Mouse (Mus musculus) T-helper 2 cell (primary cell): ENCODE measurements at regions not wholly inside any gene's neighbourhood (a gene's known extent, or its start where the extent isn't known, plus 50 kb on each side); places are given as distances from the start of the nearest gene placed in this dataset.

Experiments
- in situ Hi-C: fragments of 300-600 bp; cut with MboI, MseI; formaldehyde crosslinking; loops from one replicate; pipeline ENCODE4 v1.15.1; 2025; ENCODE audit warnings: high pct_unique_total_duplicates

GRCm38 (mm10) chr13:115673729-115674128, 572.0 kb upstream of the Itga1 start:
- in situ Hi-C loops, result no loop called here

DNA sequence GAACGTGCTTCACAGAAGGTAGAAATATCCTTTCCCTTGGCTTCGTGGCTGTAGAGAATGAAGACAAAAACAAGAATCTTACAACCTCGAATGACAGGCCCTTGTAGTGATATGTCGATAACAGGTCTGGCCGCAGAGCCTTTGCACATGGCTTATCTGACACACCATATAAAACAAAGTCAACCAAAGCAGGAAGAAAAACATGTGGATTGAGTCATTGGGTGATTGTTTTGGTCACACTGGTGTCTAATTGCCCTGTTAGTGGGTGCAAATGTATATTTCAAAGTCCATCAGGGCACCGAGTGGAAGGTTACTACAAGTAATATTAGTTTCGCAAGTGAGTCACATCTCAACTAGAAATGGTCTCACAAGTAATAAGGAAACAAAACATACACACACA, 569.9 kb upstream of the Itga1 start:
- in situ Hi-C loops, result no loop called here

DNA sequence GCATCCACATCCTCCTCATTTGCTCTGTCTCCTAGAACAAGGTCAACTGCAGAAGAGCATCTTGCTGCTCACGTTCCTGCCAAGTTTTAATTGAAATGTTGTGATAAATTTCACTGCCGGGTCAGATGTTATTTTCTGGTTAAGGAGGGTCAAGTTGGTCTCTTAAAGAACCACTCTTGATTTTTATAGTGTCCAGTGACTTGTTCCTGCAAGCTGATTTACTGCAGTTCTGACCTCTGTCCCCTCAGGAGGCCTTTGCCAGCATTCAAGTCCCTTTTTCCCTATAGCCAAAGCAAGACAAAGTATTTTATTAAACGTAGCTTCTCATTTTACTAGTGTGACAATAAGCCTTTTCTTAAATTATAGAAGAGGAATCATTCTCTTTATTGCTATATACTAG, 567.8 kb upstream of the Itga1 start:
- in situ Hi-C loops, result no loop called here

GRCm38 (mm10) chr13:115655134-115655533, 553.4 kb upstream of the Itga1 start:
- in situ Hi-C loops, result no loop called here

GRCm38 (mm10) chr13:115652935-115653334, 551.2 kb upstream of the Itga1 start:
- in situ Hi-C loops, result no loop called here

DNA sequence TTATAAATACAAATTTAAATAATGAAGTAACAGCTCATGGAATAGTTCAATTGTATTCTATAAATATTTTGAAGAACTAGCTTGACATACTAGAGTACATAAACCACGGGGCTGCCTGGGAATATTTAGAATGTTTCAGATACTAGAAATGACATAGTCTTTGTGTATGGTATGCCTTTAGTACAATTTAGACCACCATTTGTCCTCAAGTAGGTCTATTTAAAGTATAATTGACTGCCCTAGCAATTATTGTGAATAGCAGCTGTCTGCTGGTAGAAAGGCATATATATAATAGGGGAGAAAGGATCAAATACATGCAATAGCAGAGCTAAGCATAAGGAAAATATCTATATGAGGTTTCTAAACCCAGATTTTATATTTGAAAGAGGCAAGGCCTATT, 550.6 kb upstream of the Itga1 start:
- in situ Hi-C loops, result no loop called here

DNA sequence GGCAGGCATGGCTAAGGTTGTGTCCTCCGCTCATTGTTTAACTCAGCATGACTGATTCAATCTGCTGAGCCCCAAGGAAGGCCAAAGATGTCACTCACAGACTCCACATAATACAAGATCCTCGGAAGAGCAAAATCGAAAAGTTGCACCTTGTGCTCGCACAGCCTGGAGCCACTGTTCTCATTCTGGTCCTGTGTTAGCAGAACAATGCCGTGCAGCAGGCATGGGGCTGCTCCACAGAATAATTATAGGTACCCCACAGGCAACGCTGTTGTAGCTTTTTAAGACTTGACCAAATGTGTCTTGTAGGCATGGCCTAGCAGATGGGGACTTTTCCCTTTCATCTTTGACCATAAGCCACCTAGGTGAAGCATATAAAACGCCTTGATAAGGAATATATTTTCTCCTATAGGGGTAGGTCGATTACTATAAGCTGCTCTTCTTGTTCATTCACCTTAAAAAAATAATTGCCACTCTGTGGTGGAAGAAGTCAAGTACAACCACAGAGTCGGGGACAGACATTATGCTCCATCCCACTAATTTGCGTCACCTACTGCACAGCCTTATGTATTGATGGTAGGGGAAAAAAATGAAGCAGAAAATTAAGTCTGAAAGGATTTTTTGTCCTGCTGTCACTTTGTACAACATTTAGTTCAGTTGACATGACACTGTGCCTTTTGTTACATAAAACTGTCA, 529.8 kb upstream of the Itga1 start:
- in situ Hi-C loops, result no loop called here

DNA sequence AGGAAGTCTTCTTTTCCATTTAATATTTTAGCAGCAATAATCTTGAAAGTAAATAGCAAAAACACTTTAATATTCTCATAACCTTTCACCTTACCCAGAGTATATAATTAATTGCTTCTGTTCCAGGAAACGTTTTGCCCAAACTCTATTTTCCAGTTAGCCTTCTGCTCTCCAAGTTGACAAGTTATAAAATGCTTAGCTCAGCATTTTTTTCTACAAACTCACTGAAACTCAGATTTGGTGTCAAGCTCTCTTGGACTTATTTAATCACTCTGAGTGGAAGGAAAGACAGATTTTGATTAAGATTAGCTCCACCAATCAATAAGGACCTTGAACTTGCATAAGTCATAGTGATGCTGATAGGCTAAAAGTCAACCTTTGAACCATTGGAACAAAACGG, 528.8 kb upstream of the Itga1 start:
- in situ Hi-C loops, result no loop called here

GRCm38 (mm10) chr13:115613174-115613573, 511.4 kb upstream of the Itga1 start:
- in situ Hi-C loops, result no loop called here

GRCm38 (mm10) chr13:115606441-115606840, 504.7 kb upstream of the Itga1 start:
- in situ Hi-C loops, result no loop called here

- in situ Hi-C loops, result no loop called here
Observed at GRCm38 (mm10) chr13:115595126-115595671, 493.4 kb upstream of the Itga1 start.

- in situ Hi-C loops, result no loop called here
Observed at GRCm38 (mm10) chr13:115575967-115576366, 474.2 kb upstream of the Itga1 start.

GRCm38 (mm10) chr13:115575052-115575891, 473.5 kb upstream of the Itga1 start:
- in situ Hi-C loops, result no loop called here

GRCm38 (mm10) chr13:115541167-115541566, 439.4 kb upstream of the Itga1 start:
- in situ Hi-C loops, result no loop called here

DNA sequence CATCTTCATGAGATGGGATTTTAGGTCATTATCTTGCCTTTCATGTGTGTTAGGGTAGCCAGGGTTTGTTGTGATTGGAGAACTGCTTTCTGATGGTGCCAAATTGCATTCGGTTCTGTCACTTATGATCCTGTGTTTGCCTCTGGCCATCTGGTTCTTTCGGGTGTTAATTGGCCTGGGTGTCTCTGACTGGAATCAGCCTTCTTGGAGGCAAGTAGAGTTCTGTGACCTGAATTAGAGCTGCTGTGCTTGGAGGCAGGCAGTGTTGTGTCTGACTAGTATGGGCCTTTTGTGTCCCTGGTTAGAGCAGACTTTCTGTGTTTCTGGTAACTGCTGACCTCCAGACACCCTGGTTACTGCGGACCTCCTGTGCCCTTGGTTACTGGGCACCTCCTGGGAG, 434.1 kb upstream of the Itga1 start:
- in situ Hi-C loops, result no loop called here

DNA sequence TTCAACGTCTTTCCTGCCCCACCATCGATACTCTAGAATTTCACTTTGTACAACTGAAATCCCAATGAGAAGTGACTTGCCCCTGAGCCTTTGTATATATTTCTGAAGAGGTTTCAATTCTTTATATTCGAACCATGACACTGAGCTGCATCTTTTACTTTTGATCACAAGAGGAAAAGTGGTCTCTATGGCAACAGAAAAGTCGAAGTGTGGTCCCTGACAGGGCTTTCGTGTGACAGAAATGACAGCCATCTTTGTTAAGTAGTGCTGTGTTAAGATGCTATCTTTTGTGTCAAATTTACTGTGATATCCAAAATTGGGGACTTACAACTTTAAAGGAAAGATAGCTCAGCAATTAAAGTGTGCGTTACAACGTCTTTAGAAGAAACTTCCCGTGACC, 412.1 kb upstream of the Itga1 start:
- in situ Hi-C loops, result no loop called here

DNA sequence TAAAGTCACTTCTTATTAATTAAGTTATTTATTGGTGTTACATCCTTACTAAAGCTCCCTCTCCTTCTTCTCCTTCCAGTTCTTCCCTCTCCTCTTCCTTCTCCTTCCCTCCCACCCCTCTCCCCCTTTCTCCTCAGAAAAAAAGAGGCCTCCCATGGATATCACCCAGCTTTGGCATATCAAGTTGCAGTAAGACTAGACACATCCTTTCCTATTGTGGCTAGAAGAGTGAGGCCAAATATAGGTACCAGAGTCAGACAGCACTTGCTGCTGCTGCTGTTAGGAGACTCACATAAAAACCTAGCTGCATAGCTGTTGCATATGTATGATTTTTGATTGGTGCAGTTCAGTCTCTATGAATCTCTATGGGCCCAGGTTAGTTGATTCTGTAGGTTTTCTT, 410.4 kb upstream of the Itga1 start:
- in situ Hi-C loops, result no loop called here

- in situ Hi-C loops, result no loop called here
Observed at GRCm38 (mm10) chr13:115508646-115509045, 406.9 kb upstream of the Itga1 start.

DNA sequence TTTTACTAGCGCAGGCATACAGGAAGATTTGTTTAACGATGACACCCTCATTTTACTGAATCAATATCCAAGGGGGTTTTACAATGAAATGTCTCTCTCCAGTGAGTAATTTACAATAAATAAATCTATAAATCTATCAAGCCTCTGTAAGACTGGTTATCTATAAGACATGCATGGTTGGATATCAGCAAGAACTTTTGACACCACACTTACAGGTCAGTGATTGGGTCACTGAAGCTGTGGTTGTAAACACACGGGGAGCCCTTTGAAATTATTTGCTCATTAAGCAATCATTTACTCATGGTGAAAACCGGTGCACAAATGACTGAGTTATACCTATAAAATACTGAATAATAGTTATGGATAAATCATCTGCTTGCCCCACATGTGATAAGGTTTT, 392.6 kb upstream of the Itga1 start:
- in situ Hi-C loops, result no loop called here

- in situ Hi-C loops, result no loop called here
Observed at GRCm38 (mm10) chr13:115475861-115476260, 374.1 kb upstream of the Itga1 start.

- in situ Hi-C loops, result no loop called here
Observed at GRCm38 (mm10) chr13:115465689-115466088, 363.9 kb upstream of the Itga1 start.

DNA sequence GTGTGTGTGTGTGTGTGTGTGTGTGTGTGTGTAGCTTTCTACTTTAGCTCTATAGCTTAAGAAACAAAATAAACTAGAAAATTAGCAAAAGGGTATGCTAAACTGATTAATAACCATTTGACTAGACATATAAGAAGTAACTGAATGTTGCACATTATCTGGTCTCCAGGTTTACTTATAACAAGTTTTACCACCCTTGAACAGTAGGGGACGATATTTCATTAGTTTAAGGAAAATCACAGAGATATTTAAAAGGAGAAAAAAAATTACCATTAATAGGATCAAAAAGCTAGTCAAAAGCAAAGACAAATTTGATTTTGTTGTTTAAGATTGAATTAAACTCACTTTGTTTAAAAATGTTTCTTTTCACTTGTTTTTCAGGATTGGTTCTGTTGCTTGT, 349.5 kb upstream of the Itga1 start:
- in situ Hi-C loops, result no loop called here
